8 mouse cellular contexts compared by ENCODE assay signal in the genomic region with DNA sequence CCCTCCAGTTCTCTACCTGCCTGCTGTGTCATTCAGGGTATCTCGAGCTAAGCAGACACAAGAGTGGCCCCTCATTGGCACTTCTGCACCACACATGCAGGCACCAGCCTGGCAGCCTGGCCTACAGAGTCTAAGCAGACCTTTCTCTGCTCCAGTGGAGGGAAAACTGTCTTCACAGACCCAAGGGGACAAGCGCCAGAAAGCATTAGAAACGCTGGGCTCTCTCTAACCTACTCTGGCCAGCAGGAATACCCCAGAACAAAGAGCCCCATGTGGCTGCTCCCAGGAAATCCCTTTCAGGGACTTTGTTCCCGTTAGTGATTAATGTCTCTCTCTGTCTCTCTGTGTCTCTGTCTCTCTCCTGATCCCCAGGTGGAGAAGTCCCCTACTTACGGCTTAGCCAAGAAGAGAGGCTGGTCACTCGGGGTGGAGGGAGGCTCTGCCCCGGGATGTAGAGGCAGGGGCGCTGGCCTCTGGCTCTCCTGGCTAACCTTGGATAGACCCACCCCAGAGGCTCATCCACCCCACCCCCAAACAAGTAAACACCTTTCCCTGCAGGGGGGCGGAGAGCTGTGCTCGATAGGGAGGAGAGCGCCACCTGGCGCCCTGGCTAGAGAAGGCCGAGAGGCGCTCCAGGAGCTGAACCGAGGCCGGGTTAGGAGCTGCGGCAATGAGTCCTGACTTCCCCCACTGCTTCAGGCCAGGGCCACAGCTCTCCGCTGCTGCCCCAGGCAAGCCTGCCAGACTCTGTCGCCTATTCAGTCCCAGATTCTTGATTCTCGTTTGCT. TPM values are rescaled to one million over a fixed set of nuclear protein-coding genes. Genes with fewer than 3 reads are reported as not detected.
A peak's percentile ranks its signal among the peaks of the same experiment; 100 is the strongest.
DNase-seq lines count a peak whose midpoint lies in the region; ATAC-seq and TF ChIP-seq lines count a peak whose summit lies in the region.

No protein-coding gene starts in this region.

- peak overlapping the region; percentile 45 for H3K4me2 ChIP-seq in hindbrain, postnatal 0 days (ENCODE audit: low read depth, low read length)

- H3K4me3 ChIP-seq in cortical plate, adult 2 months (ENCODE audit: insufficient read depth, low read length): peak overlapping the region; percentile 9
- 0 out of 2 replicates have a peak overlapping the region, but pooled peaks have one; percentile 3 for H3K4me3 ChIP-seq in hindbrain, postnatal 0 days (ENCODE audit: low read length)

- H3K27ac ChIP-seq in cortical plate, adult 2 months (ENCODE audit: insufficient read depth, low read length): peak overlapping the region; percentile 34
- H3K27ac ChIP-seq in hindbrain, postnatal 0 days: peak overlapping the region; percentile 92

- no peaks in the 10 kb centered on the region for H3K27me3 ChIP-seq in hindbrain, postnatal 0 days (ENCODE audit: insufficient read depth, low read length)

- no peaks in the 10 kb centered on the region for H3K36me3 ChIP-seq in hindbrain, postnatal 0 days (ENCODE audit: insufficient read depth, low read length)

- DNase-seq in adrenal gland, adult (ENCODE audit: inconsistent age in 2 of 2, low spot score in 1 of 2): peak; percentile 77 to 89
- peak; percentile 84 for DNase-seq in gastrocnemius, postnatal 10 days
- DNase-seq in hindbrain, postnatal 0 days (ENCODE audit: low spot score): peak; percentile 96
- peak; percentile 87 to 89 for DNase-seq in left cerebral cortex, adult 18-20 months (ENCODE audit: low spot score in 2 of 2)
- DNase-seq in lung, postnatal 4 days: peak; percentile 70 to 74
- DNase-seq in right cerebral cortex, postnatal 14 days: peak; percentile 89
- DNase-seq in urinary bladder, postnatal 25 days (ENCODE audit: low spot score): peak; percentile 70

- WGBS in hindbrain, postnatal 0 days: 4% methylated on average over 20 of the region's 20 CpGs

- H3K9ac ChIP-seq in hindbrain, postnatal 0 days (replicated peaks; ENCODE audit: low read length): peak overlapping the region; percentile 29; the same call in 1 of the 2 replicates

- TF ChIP-seq POLR2A in cortical plate, adult 2 months (IDR thresholded peaks at IDR 0.05; ENCODE audit: extremely low read depth, insufficient read depth, low read length): no peak

- peaks cover 8% of the 10 kb centered on the region for H3K4me1 ChIP-seq in cortical plate, adult 2 months (ENCODE audit: control insufficient read depth, insufficient read depth, low read length)
- H3K4me1 ChIP-seq in hindbrain, postnatal 0 days (ENCODE audit: insufficient read depth, low read length): peaks cover 29% of the 10 kb centered on the region

- peak; percentile 36 for ATAC-seq in hindbrain, postnatal 0 days

- no peaks in the 10 kb centered on the region for H3K9me3 ChIP-seq in hindbrain, postnatal 0 days (ENCODE audit: low read length)

- peak; percentile 71 for TF ChIP-seq CTCF in cortical plate, adult 2 months (IDR thresholded peaks at IDR 0.05; ENCODE audit: extremely low read depth, insufficient read depth, low read length)
- TF ChIP-seq CTCF in hindbrain, postnatal 0 days (IDR thresholded peaks at IDR 0.05; ENCODE audit: low read depth): peak; percentile 88

RNA-seq across cellular contexts. Expression of gene Gm13090, which starts 49.9 kb away (rescaled TPM):
- not detected in 2 replicates for polyA plus RNA-seq in cortical plate, adult 2 months (2012; rRNA removed)
- total RNA-seq in gastrocnemius, postnatal 10 days (2021): not detected
- not detected in 2 replicates for total RNA-seq in hindbrain, postnatal 0 days (2014; rRNA removed)
- not detected in 2 replicates for polyA plus RNA-seq in hindbrain, postnatal 0 days (2015; fragmentation: Nextera tagmentation; extraction: Ambion mirVana)
- not detected for total RNA-seq in left cerebral cortex, adult 18-20 months (2021)

Comparison
In these comparisons a context has a peak if more than half of its experiments do, and no peak if none do; other contexts are left out.
1. Peak in every context shown above with its lines: DNase-seq, ATAC-seq, H3K4me3 ChIP-seq and H3K27ac ChIP-seq.